Mouse (Mus musculus): Measurements from ENCODE around the gene 1700067P10Rik. TPM values are rescaled to one million over a fixed set of nuclear protein-coding genes. Genes with fewer than 3 reads are reported as not detected.

Gene 1700067P10Rik
- polyA plus RNA-seq, 1 experiment: not detected

DNA sequence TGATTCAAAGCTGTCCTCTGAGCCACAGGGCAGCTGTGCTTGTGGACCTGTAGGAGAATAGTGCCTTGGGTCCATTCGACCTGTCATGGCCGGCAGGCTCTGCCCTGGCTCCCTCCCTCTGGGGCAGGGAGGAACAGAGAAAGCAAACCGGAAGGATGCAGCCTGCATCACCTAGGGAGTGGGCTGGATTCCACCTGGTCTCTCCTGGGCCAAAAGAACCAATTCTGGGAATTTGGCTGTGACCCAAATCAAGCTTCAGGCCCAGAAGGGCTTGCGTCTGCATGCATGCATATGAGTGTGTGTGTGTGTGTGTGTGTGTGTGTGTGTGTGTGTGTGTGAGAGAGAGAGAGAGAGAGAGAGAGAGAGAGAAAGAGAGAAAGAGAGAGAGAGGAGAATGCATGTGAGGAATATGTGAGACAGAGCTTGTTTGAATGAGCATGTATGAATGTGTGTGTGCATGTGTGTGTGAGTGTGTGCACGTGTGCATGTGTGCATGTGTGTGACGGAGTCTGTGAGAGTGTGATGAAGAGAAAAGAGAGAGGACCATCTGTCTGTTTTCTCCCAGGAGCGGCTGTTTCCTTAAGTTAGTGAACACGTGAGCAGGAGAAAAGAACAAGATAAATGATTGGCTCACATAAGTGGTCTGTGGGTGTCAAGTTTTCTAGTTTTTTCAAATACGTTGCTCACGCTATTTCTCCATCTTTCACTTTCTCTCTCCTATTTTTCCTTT lies 36.6 kb upstream of the 1700067P10Rik start:
- no peak overlapping the region for H3K4me3 ChIP-seq (ENCODE audit: insufficient read depth, poor library complexity, severe bottlenecking)
- no peaks in the 10 kb centered on the region for H3K79me2 ChIP-seq (ENCODE audit: control insufficient read depth, insufficient read depth)
- H3ac ChIP-seq (ENCODE audit: control insufficient read depth, insufficient read length, low read depth): no peak overlapping the region
- no peaks in the 10 kb centered on the region for H3K36me3 ChIP-seq (ENCODE audit: control insufficient read depth, insufficient read depth)
- no peak for TF ChIP-seq CTCF (IDR thresholded peaks at IDR 0.05; ENCODE audit: control insufficient read depth, insufficient read depth, insufficient read length)
- no peak for TF ChIP-seq MAX (IDR thresholded peaks at IDR 0.05)
- TF ChIP-seq FOSL1 (IDR thresholded peaks at IDR 0.05; ENCODE audit: insufficient read depth, low read length, poor library complexity, severe bottlenecking): no peak
- no peak for TF ChIP-seq MYOD1 (IDR thresholded peaks at IDR 0.05; ENCODE audit: control insufficient read depth, insufficient read length, low read depth)
- no peak for TF ChIP-seq USF1 (IDR thresholded peaks at IDR 0.05; ENCODE audit: low read depth)
- TF ChIP-seq CEBPB (IDR thresholded peaks at IDR 0.05; ENCODE audit: low read depth): no peak
- no peak for TF ChIP-seq MYOG (IDR thresholded peaks at IDR 0.05; ENCODE audit: control insufficient read depth, extremely low read depth, insufficient read length)
- H3K79me3 ChIP-seq (ENCODE audit: low read depth): no peaks in the 10 kb centered on the region
- peaks cover 46% of the 10 kb centered on the region for H3K27me3 ChIP-seq (ENCODE audit: control insufficient read depth, insufficient read depth, insufficient read length)

DNA sequence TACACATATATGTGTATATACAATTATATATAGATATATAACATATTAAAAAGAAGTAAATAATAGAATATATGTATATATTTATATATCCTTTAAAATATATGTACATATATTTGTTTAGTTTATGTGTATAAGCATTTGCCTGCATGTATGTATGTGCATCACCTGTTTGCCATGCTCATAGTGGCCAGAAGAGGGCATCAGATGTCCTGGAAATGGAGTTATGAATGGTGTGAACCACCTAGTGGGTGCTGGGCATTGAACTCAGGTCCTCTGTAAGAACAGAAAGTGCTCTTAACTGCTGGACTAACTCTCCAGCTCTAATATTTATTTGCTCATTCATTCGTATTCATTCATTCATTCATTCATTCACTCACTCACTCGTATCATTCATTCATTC lies 35.5 kb upstream of the 1700067P10Rik start:
- no peaks in the 10 kb centered on the region for H3K36me3 ChIP-seq (ENCODE audit: control insufficient read depth, insufficient read depth)
- peaks cover 45% of the 10 kb centered on the region for H3K27me3 ChIP-seq (ENCODE audit: control insufficient read depth, insufficient read depth, insufficient read length)
- TF ChIP-seq CEBPB (IDR thresholded peaks at IDR 0.05; ENCODE audit: low read depth) (no peak), MAX (IDR thresholded peaks at IDR 0.05) (no peak), CTCF (IDR thresholded peaks at IDR 0.05; ENCODE audit: control insufficient read depth, insufficient read depth, insufficient read length) (no peak), MYOD1 (IDR thresholded peaks at IDR 0.05; ENCODE audit: control insufficient read depth, insufficient read length, low read depth) (no peak), FOSL1 (IDR thresholded peaks at IDR 0.05; ENCODE audit: insufficient read depth, low read length, poor library complexity, severe bottlenecking) (no peak), USF1 (IDR thresholded peaks at IDR 0.05; ENCODE audit: low read depth) (no peak), MYOG (IDR thresholded peaks at IDR 0.05; ENCODE audit: control insufficient read depth, extremely low read depth, insufficient read length) (no peak)
- no peaks in the 10 kb centered on the region for H3K79me2 ChIP-seq (ENCODE audit: control insufficient read depth, insufficient read depth)
- no peaks in the 10 kb centered on the region for H3K79me3 ChIP-seq (ENCODE audit: low read depth)
- H3ac ChIP-seq (ENCODE audit: control insufficient read depth, insufficient read length, low read depth): no peak overlapping the region
- H3K4me3 ChIP-seq (ENCODE audit: insufficient read depth, poor library complexity, severe bottlenecking): no peak overlapping the region

DNA sequence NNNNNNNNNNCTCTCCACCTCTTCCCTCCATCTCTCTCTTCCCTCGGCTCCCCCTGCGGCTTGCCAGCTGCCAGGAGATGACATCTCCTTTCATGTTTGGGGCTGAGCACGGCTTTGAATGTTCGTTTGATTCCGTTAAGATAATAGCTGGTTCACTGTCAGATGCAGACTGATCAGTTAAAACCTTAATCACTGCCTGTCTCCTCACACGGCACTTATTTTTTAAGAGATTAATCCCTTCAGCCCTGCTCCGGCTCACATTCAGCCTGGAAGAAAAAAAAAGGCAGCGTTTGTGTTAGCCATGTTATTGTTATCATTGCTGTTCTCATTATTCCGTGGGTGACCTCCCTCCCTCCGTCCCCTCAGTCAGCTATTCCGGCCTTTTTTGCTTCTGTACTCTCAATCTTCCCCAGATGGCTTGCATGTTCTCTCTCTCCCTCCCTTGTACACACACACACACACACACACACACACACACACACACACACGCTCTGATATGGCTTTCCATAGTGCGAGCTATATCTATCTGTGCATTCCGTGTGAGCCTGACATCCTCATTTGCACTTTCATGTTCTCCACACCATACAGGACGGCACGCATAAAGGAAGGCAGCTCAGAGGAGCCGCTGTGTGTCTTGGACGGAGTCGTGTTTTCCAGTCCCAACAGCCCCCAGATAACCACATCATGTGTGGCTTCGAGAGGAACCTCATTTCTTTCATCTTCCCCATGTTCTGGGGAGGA lies 33.9 kb upstream of the 1700067P10Rik start:
- Histone ChIP-seq H3ac (ENCODE audit: control insufficient read depth, insufficient read length, low read depth) (no peak overlapping the region), H3K79me2 (ENCODE audit: control insufficient read depth, insufficient read depth) (no peaks in the 10 kb centered on the region), H3K36me3 (ENCODE audit: control insufficient read depth, insufficient read depth) (no peaks in the 10 kb centered on the region), H3K4me3 (ENCODE audit: insufficient read depth, poor library complexity, severe bottlenecking) (no peak overlapping the region), H3K79me3 (ENCODE audit: low read depth) (no peaks in the 10 kb centered on the region), H3K27me3 (ENCODE audit: control insufficient read depth, insufficient read depth, insufficient read length) (peaks cover 39% of the 10 kb centered on the region)
- TF ChIP-seq FOSL1 (IDR thresholded peaks at IDR 0.05; ENCODE audit: insufficient read depth, low read length, poor library complexity, severe bottlenecking) (no peak), CTCF (IDR thresholded peaks at IDR 0.05; ENCODE audit: control insufficient read depth, insufficient read depth, insufficient read length) (no peak), USF1 (IDR thresholded peaks at IDR 0.05; ENCODE audit: low read depth) (no peak), MYOG (IDR thresholded peaks at IDR 0.05; ENCODE audit: control insufficient read depth, extremely low read depth, insufficient read length) (no peak), MAX (IDR thresholded peaks at IDR 0.05) (no peak), MYOD1 (IDR thresholded peaks at IDR 0.05; ENCODE audit: control insufficient read depth, insufficient read length, low read depth) (no peak), CEBPB (IDR thresholded peaks at IDR 0.05; ENCODE audit: low read depth) (no peak)

DNA sequence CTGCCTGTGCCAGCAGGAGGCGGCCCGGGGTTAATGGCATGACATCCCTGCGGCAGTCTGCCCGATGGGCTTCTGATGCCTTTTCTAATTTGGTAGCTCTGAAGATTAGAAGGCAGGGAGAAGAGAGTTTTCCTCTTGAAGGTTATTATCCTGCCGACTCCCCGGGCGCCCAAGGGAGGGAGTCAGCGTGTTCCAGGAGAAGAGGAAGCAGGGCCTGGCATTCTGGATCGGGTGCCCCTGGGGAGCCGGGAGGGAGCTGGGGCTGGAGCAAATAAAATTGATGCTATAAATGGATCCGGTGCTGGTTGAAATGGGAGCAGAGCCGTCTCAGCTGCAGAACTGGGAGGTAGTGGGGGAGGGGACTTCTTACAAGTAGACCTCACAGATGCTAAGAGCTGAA lies 31.7 kb upstream of the 1700067P10Rik start:
- peaks cover 31% of the 10 kb centered on the region for H3K27me3 ChIP-seq (ENCODE audit: control insufficient read depth, insufficient read depth, insufficient read length)
- H3K79me3 ChIP-seq (ENCODE audit: low read depth): no peaks in the 10 kb centered on the region
- no peak overlapping the region for H3ac ChIP-seq (ENCODE audit: control insufficient read depth, insufficient read length, low read depth)
- H3K79me2 ChIP-seq (ENCODE audit: control insufficient read depth, insufficient read depth): no peaks in the 10 kb centered on the region
- no peak overlapping the region for H3K4me3 ChIP-seq (ENCODE audit: insufficient read depth, poor library complexity, severe bottlenecking)
- no peaks in the 10 kb centered on the region for H3K36me3 ChIP-seq (ENCODE audit: control insufficient read depth, insufficient read depth)
- TF ChIP-seq MYOD1 (IDR thresholded peaks at IDR 0.05; ENCODE audit: control insufficient read depth, insufficient read length, low read depth) (no peak), CTCF (IDR thresholded peaks at IDR 0.05; ENCODE audit: control insufficient read depth, insufficient read depth, insufficient read length) (no peak), MYOG (IDR thresholded peaks at IDR 0.05; ENCODE audit: control insufficient read depth, extremely low read depth, insufficient read length) (no peak)

DNA sequence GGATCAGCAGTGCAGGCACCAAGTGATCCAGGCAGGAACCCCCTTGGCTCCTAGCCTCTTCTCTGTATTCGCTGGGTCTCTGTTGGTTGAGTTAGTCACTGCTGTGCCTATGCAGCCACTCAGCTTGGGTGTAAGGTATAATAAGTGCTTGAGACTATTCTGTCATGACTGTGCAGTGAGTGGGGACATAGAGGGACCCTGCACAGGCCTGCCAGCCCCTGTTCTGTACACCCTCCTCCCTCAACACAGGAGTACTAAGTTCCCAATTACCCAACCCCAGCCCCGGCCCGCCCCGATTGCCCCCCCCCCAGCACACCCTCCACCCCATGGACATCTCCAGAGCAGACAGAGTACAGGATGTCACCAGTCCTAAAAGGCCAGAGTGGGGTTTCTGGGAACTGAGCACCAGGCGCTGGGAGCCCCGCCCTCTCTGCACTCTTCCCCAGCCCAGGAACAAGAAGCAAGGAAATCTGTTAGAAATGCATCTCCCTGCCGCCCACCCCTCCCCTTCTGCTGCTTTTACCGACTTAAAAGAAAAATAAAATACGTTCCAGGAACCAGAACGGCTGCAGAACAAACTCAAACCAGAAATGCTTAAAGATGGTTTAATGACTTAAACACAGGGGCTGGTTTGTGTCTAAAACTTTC lies 24.8 kb upstream of the 1700067P10Rik start:
- Histone ChIP-seq H3K79me2 (ENCODE audit: control insufficient read depth, insufficient read depth) (no peaks in the 10 kb centered on the region), H3K4me3 (ENCODE audit: insufficient read depth, poor library complexity, severe bottlenecking) (no peak overlapping the region), H3K79me3 (ENCODE audit: low read depth) (no peaks in the 10 kb centered on the region), H3K36me3 (ENCODE audit: control insufficient read depth, insufficient read depth) (no peaks in the 10 kb centered on the region), H3ac (ENCODE audit: control insufficient read depth, insufficient read length, low read depth) (no peak overlapping the region), H3K27me3 (ENCODE audit: control insufficient read depth, insufficient read depth, insufficient read length) (peaks cover 26% of the 10 kb centered on the region)
- TF ChIP-seq FOSL1 (IDR thresholded peaks at IDR 0.05; ENCODE audit: insufficient read depth, low read length, poor library complexity, severe bottlenecking) (no peak), MYOD1 (IDR thresholded peaks at IDR 0.05; ENCODE audit: control insufficient read depth, insufficient read length, low read depth) (no peak), CEBPB (IDR thresholded peaks at IDR 0.05; ENCODE audit: low read depth) (no peak), MYOG (IDR thresholded peaks at IDR 0.05; ENCODE audit: control insufficient read depth, extremely low read depth, insufficient read length) (no peak), CTCF (IDR thresholded peaks at IDR 0.05; ENCODE audit: control insufficient read depth, insufficient read depth, insufficient read length) (no peak), MAX (IDR thresholded peaks at IDR 0.05) (no peak), USF1 (IDR thresholded peaks at IDR 0.05; ENCODE audit: low read depth) (no peak)
